Mouse (Mus musculus) CH12.LX (cell line): ENCODE measurements around the gene Tgfbi.

ENCODE experiments used
- BHLHE40 ChIP-seq: IDR thresholded peaks from 2 replicates; pipeline ENCODE4 v1.6.1; 2011; ENCODE audit warnings: mild to moderate bottlenecking, low read depth, low read length, improper control_type of control experiment
- CHD2 ChIP-seq: IDR thresholded peaks from 2 replicates; pipeline ENCODE4 v1.6.1; 2011; ENCODE audit warnings: low read length, improper control_type of control experiment
- CTCF ChIP-seq, 2 experiments: IDR thresholded peaks in 1 of 2; conservative IDR thresholded peaks in 1 of 2; 2 replicates each; pipeline ENCODE4 v1.5.1; 2011 to 2012; ENCODE audit warnings: low read depth in 2 of 2, low read length in 2 of 2, improper control_type of control experiment in 1 of 2, inconsistent platforms in 1 of 2, mild to moderate bottlenecking in 1 of 2, moderate library complexity in 1 of 2
- ELF1 ChIP-seq: IDR thresholded peaks from 2 replicates; pipeline ENCODE4 v1.6.1; 2014; ENCODE audit warnings: low read depth, mild to moderate bottlenecking, inconsistent platforms, low read length, improper control_type of control experiment
- EP300 ChIP-seq: IDR thresholded peaks from 2 replicates; pipeline ENCODE4 v1.6.1; 2011; ENCODE audit warnings: low read length, improper control_type of control experiment
- JUND ChIP-seq: conservative IDR thresholded peaks from 2 replicates; pipeline ENCODE4 v1.6.1; 2011; ENCODE audit warnings: low read depth, low read length, improper control_type of control experiment
- MAFK ChIP-seq: IDR thresholded peaks from 2 replicates; pipeline ENCODE4 v1.6.1; 2011; ENCODE audit warnings: low read length, improper control_type of control experiment; ENCODE audit not compliant: insufficient replicate concordance
- POLR2A ChIP-seq: IDR thresholded peaks from 2 replicates; pipeline ENCODE4 v1.6.1; 2011; ENCODE audit warnings: low read depth, mild to moderate bottlenecking, improper control_type of control experiment, low read length
- POLR2AphosphoS2 ChIP-seq: IDR thresholded peaks from 2 replicates; pipeline ENCODE4 v1.6.1; 2011; ENCODE audit warnings: low read depth, low read length, improper control_type of control experiment
- SIN3A ChIP-seq: IDR thresholded peaks from 2 replicates; pipeline ENCODE4 v1.6.1; 2012; ENCODE audit warnings: low read length, improper control_type of control experiment, inconsistent platforms
- SMC3 ChIP-seq: IDR thresholded peaks from 2 replicates; pipeline ENCODE4 v1.6.1; 2011; ENCODE audit warnings: low read depth, low read length, improper control_type of control experiment
- USF1 ChIP-seq: IDR thresholded peaks from 2 replicates; pipeline ENCODE4 v1.6.1; 2014; ENCODE audit warnings: low read depth, mild to moderate bottlenecking, inconsistent platforms, low read length, improper control_type of control experiment
- ZKSCAN1 ChIP-seq: IDR thresholded peaks from 2 replicates; pipeline ENCODE4 v1.6.1; 2012; ENCODE audit warnings: low read depth, inconsistent platforms, low read length, improper control_type of control experiment, borderline replicate concordance

DNA sequence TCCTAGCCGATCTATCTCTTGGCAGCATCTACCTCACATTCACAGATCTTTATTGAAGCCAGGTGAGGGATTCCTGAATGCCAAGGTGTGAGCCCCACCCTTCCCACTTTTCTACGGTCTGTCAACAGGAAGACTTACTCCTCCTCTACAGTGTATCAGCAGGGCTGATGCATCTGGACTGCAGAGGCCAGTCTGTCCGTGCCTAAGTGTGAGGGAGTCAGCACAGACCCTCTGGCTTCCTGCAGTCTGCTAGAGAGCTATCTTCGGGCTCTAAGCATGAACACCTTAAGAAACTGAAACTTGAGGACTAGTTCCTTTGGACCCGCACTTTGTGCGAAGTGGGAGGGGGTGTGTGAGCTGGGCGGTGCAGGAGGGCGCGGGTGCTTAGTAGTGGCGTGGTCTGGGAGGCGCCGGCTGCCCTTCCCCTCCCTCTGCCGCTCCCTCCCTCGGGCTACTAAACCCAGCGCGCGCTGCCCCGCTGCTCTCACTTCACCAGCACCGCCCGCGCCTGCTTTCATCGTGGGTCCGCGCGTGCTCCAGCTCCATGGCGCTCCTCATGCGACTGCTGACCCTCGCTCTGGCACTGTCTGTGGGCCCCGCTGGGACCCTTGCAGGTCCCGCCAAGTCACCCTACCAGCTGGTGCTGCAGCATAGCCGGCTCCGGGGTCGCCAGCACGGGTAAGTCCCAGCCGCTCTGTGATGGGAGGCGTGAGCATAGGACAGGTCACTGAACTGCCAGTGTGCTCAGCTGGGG lies at the start of gene Tgfbi:
- TF ChIP-seq JUND (no peak), SMC3 (no peak), ZKSCAN1 (no peak), EP300 (no peak), MAFK (no peak), POLR2A (no peak), CTCF (conservative IDR thresholded peaks at IDR 0.05 in 1 of 2, IDR thresholded peaks at IDR 0.05 in 1 of 2; ENCODE audit: low read depth in 2 of 2, low read length in 2 of 2) (no peak), BHLHE40 (no peak), SIN3A (no peak), CHD2 (no peak), ELF1 (no peak), USF1 (no peak), POLR2AphosphoS2 (no peak)
